Mouse (Mus musculus) cerebellum, adult 2 months (tissue): Measurements from ENCODE around the gene Atp6v1e1.

Source experiments
- CTCF ChIP-seq: fragments of 200-500 bp; IDR thresholded peaks from 2 replicates; pipeline ENCODE4 v1.5.1; 2011; ENCODE audit warnings: low read depth, mild to moderate bottlenecking, control low read depth, low read length, moderate library complexity, borderline replicate concordance; ENCODE audit not compliant: insufficient read depth
- POLR2A ChIP-seq: fragments of 200-500 bp; IDR thresholded peaks from 2 replicates; pipeline ENCODE4 v1.6.1; 2011; ENCODE audit warnings: low read length, control low read depth, borderline replicate concordance; ENCODE audit not compliant: insufficient read depth

GRCm38 (mm10) chr6:120821715-120822114, 878 bp downstream of the Atp6v1e1 start:
- TF ChIP-seq CTCF: no peak
- TF ChIP-seq POLR2A: no peak
